Mouse (Mus musculus): ENCODE measurements around the gene Trmt13.

Trmt13 gene

DNA sequence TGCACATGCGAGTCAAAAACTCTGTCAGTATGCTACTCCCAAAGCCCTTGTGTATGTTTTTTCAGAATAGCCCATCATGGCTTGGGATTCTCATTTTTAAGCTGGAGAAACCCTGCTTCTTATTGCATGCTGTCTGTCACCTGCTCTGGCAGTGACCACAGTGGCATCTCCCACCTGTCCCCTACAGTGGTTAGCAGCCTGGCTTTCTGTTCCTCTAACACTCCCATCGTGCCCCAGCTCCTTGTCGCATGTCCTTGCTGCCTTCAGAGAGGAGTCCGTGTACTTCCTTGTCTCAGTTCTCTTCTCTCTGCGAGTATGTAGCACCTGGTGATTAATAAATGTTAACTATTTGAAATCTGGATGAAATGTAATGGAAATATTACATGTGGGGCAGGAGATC lies 67.0 kb downstream of the Trmt13 start:
- no peak for DNase-seq (ENCODE audit: low spot score in 2 of 2)

DNA sequence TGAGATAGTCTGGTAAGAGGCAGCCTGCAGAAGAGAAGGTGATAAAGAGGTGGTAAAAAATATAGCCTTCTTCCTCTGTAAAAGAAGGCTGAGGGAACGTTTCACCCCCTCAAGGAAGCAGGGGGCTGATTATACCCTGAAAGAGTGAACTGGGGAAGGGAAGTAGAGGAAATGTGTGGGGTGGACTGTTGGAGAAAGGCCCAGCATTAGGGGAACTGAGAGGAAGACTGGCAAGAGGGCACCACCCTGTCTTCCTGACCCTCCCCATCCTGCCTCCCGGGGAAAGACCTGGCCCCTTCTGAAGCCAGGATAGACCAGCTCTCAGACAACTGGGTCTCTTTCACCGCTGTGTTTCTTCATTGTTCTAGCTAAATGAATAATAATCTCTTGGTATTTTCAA lies 71.9 kb downstream of the Trmt13 start:
- no peak for DNase-seq (ENCODE audit: low spot score in 2 of 2)

DNA sequence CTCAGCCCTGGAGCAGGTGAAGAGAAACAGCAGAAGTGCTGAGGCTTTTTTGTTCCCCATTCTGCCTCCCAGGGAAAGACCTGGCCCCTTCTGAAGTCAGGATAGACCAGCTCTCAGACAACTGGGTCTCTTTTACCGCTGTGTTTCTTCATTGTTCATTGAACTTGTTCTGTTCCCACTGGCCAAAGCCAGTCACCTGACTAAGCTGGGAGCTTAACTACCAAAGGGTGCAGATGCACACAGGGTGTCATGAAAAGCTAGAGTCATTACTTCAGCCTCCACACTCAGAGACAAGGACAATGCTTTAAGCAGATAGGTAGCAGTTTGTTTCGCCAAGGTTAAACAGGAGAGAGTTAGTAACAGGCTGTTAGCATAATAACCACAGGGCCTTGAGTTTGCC lies 72.3 kb downstream of the Trmt13 start:
- DNase-seq (ENCODE audit: low spot score in 2 of 2) = no peak

DNA sequence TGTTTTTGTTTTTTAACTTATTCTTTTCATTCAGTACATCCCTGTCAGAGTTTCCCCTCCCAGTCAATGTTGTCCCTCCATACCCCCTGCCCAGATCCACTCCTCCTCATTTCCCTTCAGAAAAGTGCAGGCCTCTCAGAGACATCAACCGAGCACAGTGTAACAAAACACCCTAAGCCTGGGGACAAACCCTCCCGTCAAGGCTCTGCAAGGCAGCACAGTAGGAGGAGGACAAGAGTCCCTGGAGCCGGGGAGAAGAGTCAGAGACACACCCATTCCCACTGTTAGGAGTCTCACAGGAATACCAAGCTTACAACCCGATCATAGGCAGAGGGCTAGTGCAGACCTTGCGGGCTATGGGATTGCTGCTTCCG lies 77.2 kb downstream of the Trmt13 start:
- no peak for DNase-seq (ENCODE audit: low spot score in 2 of 2)

DNA sequence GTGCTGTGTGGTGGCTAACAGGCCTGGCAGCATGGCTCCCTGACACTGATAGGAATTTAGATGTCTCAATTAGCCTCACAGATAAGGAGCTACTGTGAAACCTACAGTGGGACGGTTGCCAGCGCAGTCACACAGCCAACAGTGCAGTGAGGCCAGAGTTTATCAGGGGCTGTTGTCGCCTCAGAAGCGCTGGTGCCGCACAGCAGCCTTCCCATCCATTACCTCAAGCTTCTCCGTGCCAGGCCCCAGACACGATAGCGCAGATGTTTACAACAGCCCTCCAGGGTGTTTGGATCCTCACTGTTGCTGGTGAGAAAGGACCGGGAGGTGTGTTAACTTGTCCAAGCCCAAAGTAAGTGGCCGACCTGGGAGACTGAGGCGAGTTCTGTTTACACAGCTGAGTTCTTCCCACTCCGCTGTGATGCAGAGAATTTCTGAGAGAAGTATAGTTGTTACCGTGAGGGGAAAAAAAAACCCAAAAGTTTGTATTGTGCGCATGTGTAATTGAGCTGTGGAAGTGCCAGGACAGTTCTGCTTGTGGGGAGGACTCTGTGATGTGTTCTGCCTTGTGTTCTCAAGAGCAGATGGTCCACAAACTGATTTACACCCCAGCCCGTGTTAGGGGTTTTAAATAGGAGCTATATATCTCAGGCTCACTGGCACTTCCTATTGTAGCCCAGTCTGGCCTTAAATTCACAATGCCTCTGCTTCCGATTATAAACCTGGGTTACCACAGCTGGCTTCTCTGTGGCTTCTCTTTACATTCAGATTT lies 77.8 kb downstream of the Trmt13 start:
- DNase-seq (ENCODE audit: low spot score in 2 of 2) = no peak

All from frontal cortex, postnatal 36 days (tissue).